Mouse (Mus musculus) liver, postnatal 0 days (tissue): ENCODE results near the gene Grid1.

Experiments
- CTCF ChIP-seq: sonication (generic); IDR thresholded peaks from 2 replicates; pipeline ENCODE4 v1.5.1; 2016; ENCODE audit warnings: antibody characterized with exemption, low read depth
- EP300 ChIP-seq: IDR thresholded peaks from 2 replicates; pipeline ENCODE4 v1.6.1; 2016; ENCODE audit warnings: antibody characterized with exemption, low read depth, mild to moderate bottlenecking

- TF ChIP-seq CTCF (no peak), EP300 (no peak)
Observed at GRCm38 (mm10) chr14:34819919-34820652, at the start of gene Grid1.
